ENCODE assay signal across 8 mouse cellular contexts in the genomic region with DNA sequence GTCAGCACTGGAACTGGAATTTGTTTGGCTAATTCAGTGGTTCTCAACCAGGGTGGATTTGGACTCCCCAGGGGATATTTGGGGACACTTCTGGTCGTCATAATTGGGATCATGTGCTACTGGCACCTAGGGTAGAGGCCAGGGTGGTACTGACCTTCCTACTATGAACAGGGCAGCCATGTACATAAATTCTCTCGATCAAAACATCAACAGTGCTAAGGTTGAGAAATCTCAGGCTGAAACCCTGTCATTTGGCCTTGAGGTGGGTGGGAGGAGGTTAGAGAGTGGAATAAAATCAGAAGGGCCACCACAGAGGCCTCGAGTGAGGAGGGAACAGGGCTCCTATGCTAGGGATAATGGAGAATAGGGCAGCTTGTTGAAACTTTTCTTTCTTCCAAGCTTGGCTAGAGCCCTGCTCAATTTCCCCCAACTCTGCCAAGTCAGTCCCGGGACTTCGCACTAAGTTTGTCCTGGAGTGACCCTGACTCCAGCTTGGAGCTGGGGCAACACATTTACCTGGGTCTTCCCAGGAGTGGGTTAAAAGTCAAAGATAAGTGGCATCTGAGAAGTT. TPM values are rescaled to one million over a fixed set of nuclear protein-coding genes. Genes with fewer than 3 reads are reported as not detected.
A peak's percentile ranks its signal among the peaks of the same experiment; 100 is the strongest.
DNase-seq lines count a peak whose midpoint lies in the region; ATAC-seq lines count a peak whose summit lies in the region.

No protein-coding gene starts in this region.

- 0 out of 2 replicates have a peak overlapping the region, but pooled peaks have one; percentile 79 for H3K4me2 ChIP-seq in stomach, embryonic 16.5 days (ENCODE audit: low read depth, low read length)

- peak overlapping the region; percentile 43; the same call in 1 of the 2 replicates for H3K9ac ChIP-seq in stomach, embryonic 16.5 days (ENCODE audit: low read length)

- DNase-seq in Muller cell, postnatal 12 days (ENCODE audit: inconsistent ontology term) = peak; percentile 16
- DNase-seq in heart, adult 18-20 months = peak; percentile 69 to 79
- DNase-seq in kidney, postnatal 10 days = peak; percentile 53
- no peak for DNase-seq in cerebellum, postnatal 4 days (ENCODE audit: low spot score in 2 of 2)
- DNase-seq in urinary bladder, adult 18-20 months (ENCODE audit: low spot score in 2 of 2) = no peak

- no peaks in the 10 kb centered on the region for H3K9me3 ChIP-seq in erythroblast, embryonic 14.5 days (ENCODE audit: control insufficient read depth, low read length)
- no peaks in the 10 kb centered on the region for H3K9me3 ChIP-seq in stomach, embryonic 16.5 days (replicated peaks; ENCODE audit: control insufficient read depth, low read length)

- H3K4me3 ChIP-seq in erythroblast, embryonic 14.5 days (replicated peaks) = peak overlapping the region; percentile 74
- H3K4me3 ChIP-seq in stomach, embryonic 16.5 days (replicated peaks; ENCODE audit: low read length) = no peak overlapping the region

- 64% methylated on average over 5 of the region's 5 CpGs for WGBS in stomach, embryonic 16.5 days

- no peaks in the 10 kb centered on the region for H3K27me3 ChIP-seq in erythroblast, embryonic 14.5 days (ENCODE audit: control insufficient read depth)
- H3K27me3 ChIP-seq in stomach, embryonic 16.5 days (ENCODE audit: control insufficient read depth, insufficient read depth, low read length) = no peaks in the 10 kb centered on the region

- peak overlapping the region; percentile 99 for H3K27ac ChIP-seq in stomach, embryonic 16.5 days (ENCODE audit: low read length)

- ATAC-seq in erythroblast, adult 5-6 weeks (replicated peaks; ENCODE audit: low FRiP score, poor library complexity, severe bottlenecking) = no peak
- ATAC-seq in stomach, embryonic 16.5 days (ENCODE audit: insufficient read depth, low FRiP score) = no peak

- H3K4me1 ChIP-seq in erythroblast, embryonic 14.5 days (ENCODE audit: control insufficient read depth) = peaks cover 87% of the 10 kb centered on the region
- peaks cover 36% of the 10 kb centered on the region for H3K4me1 ChIP-seq in stomach, embryonic 16.5 days (ENCODE audit: control insufficient read depth, insufficient read depth, low read length)

- H3K36me3 ChIP-seq in erythroblast, embryonic 14.5 days (ENCODE audit: control insufficient read depth) = peaks cover 21% of the 10 kb centered on the region
- no peaks in the 10 kb centered on the region for H3K36me3 ChIP-seq in stomach, embryonic 16.5 days (ENCODE audit: control insufficient read depth, insufficient read depth, low read length)

RNA-seq across cellular contexts. Expression of gene Tlcd2, which starts 2.3 kb away (rescaled TPM):
- polyA plus RNA-seq in erythroblast, embryonic 14.5 days (2012) = 0.15 and 0.41 TPM in 2 replicates
- 1.5 and 3.7 TPM in 2 replicates for total RNA-seq in erythroblast, adult 5-6 weeks (2015; ENCODE audit: low replicate concordance)
- 1.3 and 5.5 TPM in 2 replicates for total RNA-seq in erythroblast, adult 5-6 weeks (2017; ENCODE audit: low replicate concordance)
- total RNA-seq in heart, adult 18-20 months (2021) = 1 to 10 TPM; 2.4 to 4.9 TPM
- 22.7 and 22.9 TPM in 2 replicates for polyA plus RNA-seq in stomach, embryonic 16.5 days (2015; fragmentation: Nextera tagmentation; extraction: Ambion mirVana)

RNA-seq across cellular contexts. Expression of gene Wdr81, which starts 4.7 kb away (rescaled TPM):
- 11.2 and 11.7 TPM in 2 replicates for polyA plus RNA-seq in erythroblast, embryonic 14.5 days (2012)
- 22.6 and 24.8 TPM in 2 replicates for total RNA-seq in erythroblast, adult 5-6 weeks (2015; ENCODE audit: low replicate concordance)
- 27.3 and 28.2 TPM in 2 replicates for total RNA-seq in erythroblast, adult 5-6 weeks (2017; ENCODE audit: low replicate concordance)
- 1 to 10 TPM; 7.6 to 8.3 TPM for total RNA-seq in heart, adult 18-20 months (2021)
- polyA plus RNA-seq in stomach, embryonic 16.5 days (2015; fragmentation: Nextera tagmentation; extraction: Ambion mirVana) = 6.8 and 7.0 TPM in 2 replicates

RNA-seq across cellular contexts. Expression of gene Serpinf2, which starts 19.8 kb away (rescaled TPM):
- 0.36 and 0.42 TPM in 2 replicates for polyA plus RNA-seq in erythroblast, embryonic 14.5 days (2012)
- 4.6 TPM in 1 of 2 replicates, not detected in the other for total RNA-seq in erythroblast, adult 5-6 weeks (2015; ENCODE audit: low replicate concordance)
- 0.70 and 0.94 TPM in 2 replicates for total RNA-seq in erythroblast, adult 5-6 weeks (2017; ENCODE audit: low replicate concordance)
- total RNA-seq in heart, adult 18-20 months (2021) = not detected
- 65.3 and 68.3 TPM in 2 replicates for polyA plus RNA-seq in stomach, embryonic 16.5 days (2015; fragmentation: Nextera tagmentation; extraction: Ambion mirVana)

RNA-seq across cellular contexts. Expression of gene Prpf8, which starts 27.4 kb away (rescaled TPM):
- 2.2 and 4.5 TPM in 2 replicates for polyA plus RNA-seq in erythroblast, embryonic 14.5 days (2012)
- 42.3 and 43.5 TPM in 2 replicates for total RNA-seq in erythroblast, adult 5-6 weeks (2015; ENCODE audit: low replicate concordance)
- total RNA-seq in erythroblast, adult 5-6 weeks (2017; ENCODE audit: low replicate concordance) = 26.5 and 27.0 TPM in 2 replicates
- total RNA-seq in heart, adult 18-20 months (2021) = 10 to 100 TPM; 86.5 to 92.7 TPM
- polyA plus RNA-seq in stomach, embryonic 16.5 days (2015; fragmentation: Nextera tagmentation; extraction: Ambion mirVana) = 42.4 and 43.8 TPM in 2 replicates

RNA-seq across cellular contexts. Expression of gene Serpinf1, which starts 36.7 kb away (rescaled TPM):
- 0.18 and 0.25 TPM in 2 replicates for polyA plus RNA-seq in erythroblast, embryonic 14.5 days (2012)
- 3.8 and 10.4 TPM in 2 replicates for total RNA-seq in erythroblast, adult 5-6 weeks (2015; ENCODE audit: low replicate concordance)
- 3.7 and 4.9 TPM in 2 replicates for total RNA-seq in erythroblast, adult 5-6 weeks (2017; ENCODE audit: low replicate concordance)
- total RNA-seq in heart, adult 18-20 months (2021) = 10 to 100 TPM; 16.0 to 21.0 TPM
- polyA plus RNA-seq in stomach, embryonic 16.5 days (2015; fragmentation: Nextera tagmentation; extraction: Ambion mirVana) = 60.2 and 72.8 TPM in 2 replicates

Comparison
In these comparisons a context has a peak if more than half of its experiments do, and no peak if none do; other contexts are left out.
1. DNase-seq: peak in Muller cell, postnatal 12 days (single experiment), heart, adult 18-20 months (2 of 2) and kidney, postnatal 10 days (single experiment); none in cerebellum, postnatal 4 days (0 of 2) and urinary bladder, adult 18-20 months (0 of 2).